In the genomic region with DNA sequence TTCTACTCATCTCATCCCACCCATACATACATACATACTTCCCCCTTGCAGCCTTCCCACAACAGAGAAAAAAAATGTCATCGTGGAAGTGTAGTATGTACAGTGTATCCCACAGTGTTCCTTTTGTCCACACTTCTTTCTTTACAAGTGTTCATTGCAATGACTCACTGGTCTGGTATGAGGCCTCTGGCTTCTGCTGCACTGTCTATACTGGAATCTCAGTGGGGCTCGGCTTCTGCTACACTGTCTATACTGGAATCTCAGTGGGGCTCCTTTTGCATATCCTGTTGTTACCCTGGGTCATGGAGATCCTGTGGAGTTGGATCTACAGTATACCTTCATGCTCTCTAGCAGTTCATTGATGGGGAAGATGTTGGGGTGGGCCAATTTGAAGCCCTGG, we compare ENCODE assay signal across 29 mouse cellular contexts.
DNase-seq lines count a peak whose midpoint lies in the region; ATAC-seq and TF ChIP-seq lines count a peak whose summit lies in the region.
"Had no signal": no experiment of that assay in that cellular context is flagged by ENCODE, and none has a peak within 500 bp of the region (broad histone marks: within the 10 kb centered on the region; RNA-seq: fewer than 3 reads in every experiment).

No protein-coding gene starts in this region.

- no peak overlapping the region for H3K4me3 ChIP-seq in heart, embryonic 12.5 days
- no peak overlapping the region for H3K4me3 ChIP-seq in midbrain, postnatal 0 days (ENCODE audit: low read depth, low read length)
- H3K4me3 ChIP-seq: embryonic facial prominence, embryonic 10.5 days; embryonic facial prominence, embryonic 13.5 days; erythroblast, embryonic 14.5 days; forebrain, embryonic 12.5 days; forebrain, embryonic 15.5 days; heart, embryonic 13.5 days; hindbrain, embryonic 12.5 days had no signal

- no peaks in the 10 kb centered on the region for H3K27me3 ChIP-seq in heart, embryonic 12.5 days (replicated peaks)
- no peaks in the 10 kb centered on the region for H3K27me3 ChIP-seq in midbrain, postnatal 0 days (ENCODE audit: insufficient read depth, low read length)
- H3K27me3 ChIP-seq: CH12.LX; embryonic facial prominence, embryonic 13.5 days; forebrain, embryonic 12.5 days; forebrain, embryonic 15.5 days; heart, embryonic 13.5 days; hindbrain, embryonic 12.5 days; Patski had no signal

- 0 out of 2 replicates have a peak, but pooled peaks have one; percentile 18 for ATAC-seq in heart, embryonic 12.5 days (ENCODE audit: insufficient number of reproducible peaks, low FRiP score)
- no peak for ATAC-seq in midbrain, postnatal 0 days (ENCODE audit: low FRiP score)
- ATAC-seq: activated CD4-positive, CD25-positive, alpha-beta regulatory T cell, adult 4 months; forebrain, embryonic 15.5 days; Patski had no signal

- no peak for DNase-seq in heart, adult 18-20 months
- DNase-seq in 3T3-L1 (ENCODE audit: low read depth, low spot score) (peak; percentile 45), NIH3T3 (ENCODE audit: low read depth) (peak; percentile 3)
- DNase-seq in midbrain, postnatal 0 days (ENCODE audit: low spot score): no peak
- no peak for DNase-seq in left cerebral cortex, adult 9 months (ENCODE audit: low spot score in 2 of 2)
- DNase-seq: adrenal gland, adult 8-10 months; adrenal gland, postnatal 25 days; B cell, adult 2 months; cerebellum, adult 11-12 months; cerebellum, adult 8-10 months; cerebellum, postnatal 10 days; cerebellum, postnatal 36 days; embryo, embryonic 11 days; gastrocnemius, postnatal 25 days; heart, postnatal 14 days; heart, postnatal 4 days; kidney, adult 11 months; kidney, adult 8-10 months had no signal

- H3K36me3 ChIP-seq in heart, embryonic 12.5 days: no peaks in the 10 kb centered on the region
- no peaks in the 10 kb centered on the region for H3K36me3 ChIP-seq in midbrain, postnatal 0 days (ENCODE audit: insufficient read depth, low read length)
- H3K36me3 ChIP-seq: embryonic facial prominence, embryonic 10.5 days; embryonic facial prominence, embryonic 13.5 days; forebrain, embryonic 12.5 days; forebrain, embryonic 15.5 days; heart, embryonic 13.5 days; hindbrain, embryonic 12.5 days had no signal

- no peak for TF ChIP-seq CTCF in midbrain, postnatal 0 days (IDR thresholded peaks at IDR 0.05)

- no peaks in the 10 kb centered on the region for H3K9me3 ChIP-seq in heart, embryonic 12.5 days (replicated peaks)
- no peaks in the 10 kb centered on the region for H3K9me3 ChIP-seq in midbrain, postnatal 0 days (ENCODE audit: low read length)
- H3K9me3 ChIP-seq: embryonic facial prominence, embryonic 10.5 days; embryonic facial prominence, embryonic 13.5 days; forebrain, embryonic 12.5 days; forebrain, embryonic 15.5 days; heart, embryonic 13.5 days; hindbrain, embryonic 12.5 days had no signal

- no peaks in the 10 kb centered on the region for H3K4me1 ChIP-seq in heart, embryonic 12.5 days (replicated peaks)
- H3K4me1 ChIP-seq in midbrain, postnatal 0 days (ENCODE audit: insufficient read depth, low read length): no peaks in the 10 kb centered on the region
- H3K4me1 ChIP-seq: embryonic facial prominence, embryonic 10.5 days; embryonic facial prominence, embryonic 13.5 days; forebrain, embryonic 12.5 days; forebrain, embryonic 15.5 days; heart, embryonic 13.5 days; hindbrain, embryonic 12.5 days had no signal

- 38% methylated on average over 2 of the region's 2 CpGs for WGBS in heart, embryonic 12.5 days
- 80% methylated on average over 2 of the region's 2 CpGs for WGBS in midbrain, postnatal 0 days

- H3K4me2 ChIP-seq in heart, embryonic 12.5 days: no peak overlapping the region
- H3K4me2 ChIP-seq in midbrain, postnatal 0 days (ENCODE audit: low read depth, low read length, poor library complexity, severe bottlenecking): no peak overlapping the region
- H3K4me2 ChIP-seq: embryonic facial prominence, embryonic 13.5 days; forebrain, embryonic 12.5 days; forebrain, embryonic 15.5 days; heart, embryonic 13.5 days; hindbrain, embryonic 12.5 days had no signal

- H3K9ac ChIP-seq in heart, embryonic 12.5 days: no peak overlapping the region
- no peak overlapping the region for H3K9ac ChIP-seq in midbrain, postnatal 0 days (replicated peaks; ENCODE audit: low read length, poor library complexity, severe bottlenecking)
- H3K9ac ChIP-seq: embryonic facial prominence, embryonic 13.5 days; forebrain, embryonic 12.5 days; forebrain, embryonic 15.5 days; heart, embryonic 13.5 days; hindbrain, embryonic 12.5 days had no signal

- no peak overlapping the region for H3K27ac ChIP-seq in heart, embryonic 12.5 days (ENCODE audit: poor library complexity, severe bottlenecking)
- H3K27ac ChIP-seq in midbrain, postnatal 0 days (ENCODE audit: low read depth, low read length): no peak overlapping the region
- H3K27ac ChIP-seq: embryonic facial prominence, embryonic 10.5 days; embryonic facial prominence, embryonic 13.5 days; forebrain, embryonic 12.5 days; forebrain, embryonic 15.5 days; heart, embryonic 13.5 days; hindbrain, embryonic 12.5 days had no signal

Comparison
In these comparisons a context has a peak if more than half of its experiments do, and no peak if none do; other contexts are left out.
1. DNase-seq: peak in 3T3-L1 (single experiment) and NIH3T3 (single experiment); none in heart, adult 18-20 months (0 of 2), midbrain, postnatal 0 days (single experiment) and left cerebral cortex, adult 9 months (0 of 2).